Mouse (Mus musculus): Measurements from ENCODE around the gene Gbgt1. TPM values are rescaled to one million over a fixed set of nuclear protein-coding genes. Genes with fewer than 3 reads are reported as not detected.

Gbgt1 gene
- polyA plus RNA-seq, 1 experiment from 2014 or later: 1.2 TPM

DNA sequence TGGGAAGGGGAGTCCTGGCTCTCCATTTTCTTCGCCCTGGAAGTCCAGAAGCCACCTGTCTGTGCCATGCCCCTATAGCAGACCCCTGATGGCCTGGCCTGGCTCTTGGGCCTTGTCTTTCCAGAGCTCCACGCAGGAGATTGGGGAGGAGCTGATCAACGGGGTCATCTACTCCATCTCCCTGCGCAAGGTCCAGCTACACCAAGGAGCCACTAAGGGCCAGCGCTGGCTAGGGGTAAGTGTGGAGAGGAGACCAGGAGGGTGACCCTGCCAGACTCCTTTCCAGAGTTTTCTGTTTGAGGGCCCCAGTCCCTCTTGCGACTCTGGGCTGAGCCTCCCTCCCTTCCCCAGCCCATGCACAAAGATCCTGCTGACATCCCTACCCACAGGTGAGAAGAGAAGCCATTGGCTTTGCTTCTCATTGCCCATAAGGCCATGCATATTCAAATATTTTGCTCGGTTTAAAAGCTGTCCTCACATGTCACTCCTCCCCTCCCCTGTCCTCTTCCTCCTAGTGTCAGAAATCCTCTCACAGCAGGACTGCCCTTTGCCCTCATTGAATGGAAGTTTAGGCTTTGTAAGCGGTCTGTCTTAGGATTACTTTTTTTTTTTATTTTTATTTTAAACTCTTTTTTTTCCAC lies 44.0 kb downstream of the Gbgt1 start:
- Histone ChIP-seq H3K27me3 (replicated peaks) (no peaks in the 10 kb centered on the region), H3K9me3 (replicated peaks) (no peaks in the 10 kb centered on the region), H3K4me2 (no peak overlapping the region), H3K36me3 (peaks cover 43% of the 10 kb centered on the region), H3K27ac (replicated peaks) (no peak overlapping the region), H3K9ac (replicated peaks) (no peak overlapping the region; the same call in 1 of the 2 replicates), H3K4me1 (peaks cover 52% of the 10 kb centered on the region), H3K4me3 (replicated peaks) (no peak overlapping the region)
- whole genome bisulfite sequencing: 83% methylated on average over 8 of the region's 8 CpGs
- no peak for ATAC-seq (ENCODE audit: low FRiP score)

DNA sequence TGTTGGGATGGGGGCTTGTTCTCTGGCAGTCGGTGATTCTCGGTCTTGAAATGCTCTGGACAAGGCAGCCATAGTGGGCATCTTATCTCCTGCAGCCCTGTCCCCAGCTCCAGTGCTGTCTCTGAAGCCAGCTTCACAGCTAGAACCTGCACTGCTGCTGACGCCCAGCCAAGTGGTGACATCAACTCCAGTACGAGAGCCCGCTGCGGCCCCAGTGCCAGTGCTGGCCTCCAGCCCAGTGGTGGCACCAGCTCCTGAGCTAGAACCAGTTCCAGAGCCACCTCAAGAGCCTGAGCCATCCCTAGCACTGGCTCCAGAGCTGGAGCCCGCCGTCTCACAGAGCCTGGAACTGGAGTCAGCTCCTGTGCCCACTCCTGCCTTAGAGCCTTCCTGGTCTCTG lies 47.2 kb downstream of the Gbgt1 start:
- ATAC-seq (ENCODE audit: low FRiP score): no peak
- Histone ChIP-seq H3K4me3 (replicated peaks) (no peak overlapping the region), H3K4me1 (peaks cover 20% of the 10 kb centered on the region), H3K36me3 (peaks cover 74% of the 10 kb centered on the region), H3K27me3 (replicated peaks) (no peaks in the 10 kb centered on the region), H3K4me2 (no peak overlapping the region), H3K9ac (replicated peaks) (no peak overlapping the region), H3K27ac (replicated peaks) (no peak overlapping the region), H3K9me3 (replicated peaks) (no peaks in the 10 kb centered on the region)
- WGBS: 95% methylated on average over 8 of the region's 8 CpGs

DNA sequence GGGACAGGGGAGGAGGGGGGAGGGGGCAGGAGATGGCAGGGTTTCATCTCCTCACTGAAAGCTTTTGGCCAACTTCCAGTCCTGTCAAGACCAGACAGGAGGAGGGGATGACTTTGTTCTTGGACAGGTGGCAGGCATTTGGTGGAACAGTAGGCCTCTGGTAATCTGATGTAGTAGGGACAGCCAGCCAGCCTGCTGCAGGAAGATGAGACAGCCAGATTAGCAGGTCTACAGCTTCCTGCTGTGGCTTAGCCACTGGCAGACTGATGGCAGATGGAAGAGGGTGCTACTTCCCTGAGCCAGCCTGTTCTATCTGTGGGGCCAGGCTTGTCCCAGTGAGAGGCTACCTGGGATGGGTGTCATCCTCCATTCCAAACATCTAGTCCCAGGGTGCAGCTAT lies 49.3 kb downstream of the Gbgt1 start:
- Histone ChIP-seq H3K4me1 (no peaks in the 10 kb centered on the region), H3K27ac (replicated peaks) (no peak overlapping the region), H3K36me3 (peaks cover 92% of the 10 kb centered on the region), H3K9me3 (replicated peaks) (no peaks in the 10 kb centered on the region), H3K27me3 (replicated peaks) (no peaks in the 10 kb centered on the region), H3K4me2 (no peak overlapping the region), H3K9ac (replicated peaks) (no peak overlapping the region), H3K4me3 (replicated peaks) (no peak overlapping the region)
- ATAC-seq (ENCODE audit: low FRiP score): no peak

DNA sequence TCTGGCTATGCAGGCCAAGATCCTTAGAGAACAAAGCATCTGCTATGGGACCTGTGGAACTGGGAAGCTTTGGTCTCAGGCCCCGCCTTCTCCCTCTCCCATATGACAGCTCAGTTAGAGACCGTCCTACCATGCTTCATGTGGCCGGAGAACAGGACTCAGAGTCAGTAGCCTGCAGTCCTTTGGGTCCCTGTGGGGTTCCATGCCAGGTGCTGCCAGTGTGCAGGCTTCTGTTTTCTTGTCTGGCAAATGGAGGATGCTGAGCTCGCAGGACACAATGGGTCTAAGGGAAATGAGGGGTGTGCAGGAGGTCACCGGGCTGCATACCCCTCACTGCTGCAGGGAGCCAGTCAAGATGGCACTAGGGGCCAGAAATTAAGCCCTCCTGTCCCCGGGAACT lies 49.9 kb downstream of the Gbgt1 start:
- Histone ChIP-seq H3K27me3 (replicated peaks) (no peaks in the 10 kb centered on the region), H3K9ac (replicated peaks) (no peak overlapping the region), H3K36me3 (peaks cover 98% of the 10 kb centered on the region), H3K4me2 (no peak overlapping the region), H3K9me3 (replicated peaks) (no peaks in the 10 kb centered on the region), H3K27ac (replicated peaks) (no peak overlapping the region), H3K4me1 (no peaks in the 10 kb centered on the region), H3K4me3 (replicated peaks) (no peak overlapping the region)
- 75% methylated on average over 6 of the region's 6 CpGs for WGBS
- no peak for ATAC-seq (ENCODE audit: low FRiP score)

DNA sequence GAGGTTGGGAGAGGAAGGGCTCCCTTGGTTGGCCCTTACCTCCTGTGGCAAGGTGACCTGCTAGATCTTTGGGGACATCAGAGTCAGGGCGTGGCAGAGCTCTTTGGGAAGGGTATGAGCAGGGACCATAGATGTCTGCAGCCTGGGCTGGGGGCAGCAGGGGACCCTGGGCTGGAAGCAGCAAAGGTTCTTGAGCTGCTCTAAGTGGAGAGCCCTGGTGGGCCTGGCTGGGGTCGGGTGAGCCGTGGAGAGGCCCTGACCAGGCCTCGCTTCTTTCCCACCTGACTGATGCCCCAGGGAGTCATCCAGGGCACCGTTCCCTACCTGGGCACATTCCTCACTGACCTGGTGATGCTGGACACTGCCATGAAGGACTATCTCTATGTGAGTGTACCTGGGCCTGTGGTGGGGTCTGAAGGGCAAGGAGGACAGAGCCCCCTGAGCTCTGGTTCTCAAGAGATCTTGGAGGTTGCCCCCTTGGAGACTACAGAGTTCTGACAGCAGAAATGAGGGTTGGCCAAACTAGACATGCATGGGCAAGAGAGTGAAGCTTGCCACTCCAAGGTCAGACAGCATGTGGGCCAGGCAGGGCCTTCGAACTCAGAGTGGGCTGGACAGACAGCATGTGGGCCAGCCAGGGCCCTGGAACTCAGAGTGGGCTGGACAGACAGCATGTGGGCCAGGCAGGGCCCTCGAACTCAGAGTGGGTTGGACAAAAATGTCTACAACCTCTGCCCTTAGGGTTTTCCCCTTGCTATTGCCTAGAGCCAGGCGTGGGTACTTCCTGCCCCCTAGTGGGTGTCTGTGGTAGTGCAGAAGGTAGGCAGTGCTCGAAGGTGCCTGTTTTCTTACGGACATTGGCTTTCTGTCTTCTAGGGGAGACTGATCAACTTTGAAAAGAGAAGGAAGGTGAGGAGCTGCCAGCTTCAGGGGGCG lies 50.8 kb downstream of the Gbgt1 start:
- H3K9ac ChIP-seq (replicated peaks): no peak overlapping the region
- H3K36me3 ChIP-seq: peaks cover 98% of the 10 kb centered on the region
- H3K4me2 ChIP-seq: no peak overlapping the region
- no peaks in the 10 kb centered on the region for H3K27me3 ChIP-seq (replicated peaks)
- H3K4me3 ChIP-seq (replicated peaks): no peak overlapping the region
- H3K4me1 ChIP-seq: no peaks in the 10 kb centered on the region
- ATAC-seq (ENCODE audit: low FRiP score): peak; percentile 28; the same call in 1 of the 2 replicates
- no peak overlapping the region for H3K27ac ChIP-seq (replicated peaks)
- no peaks in the 10 kb centered on the region for H3K9me3 ChIP-seq (replicated peaks)
- 49% methylated on average over 11 of the region's 11 CpGs for WGBS

DNA sequence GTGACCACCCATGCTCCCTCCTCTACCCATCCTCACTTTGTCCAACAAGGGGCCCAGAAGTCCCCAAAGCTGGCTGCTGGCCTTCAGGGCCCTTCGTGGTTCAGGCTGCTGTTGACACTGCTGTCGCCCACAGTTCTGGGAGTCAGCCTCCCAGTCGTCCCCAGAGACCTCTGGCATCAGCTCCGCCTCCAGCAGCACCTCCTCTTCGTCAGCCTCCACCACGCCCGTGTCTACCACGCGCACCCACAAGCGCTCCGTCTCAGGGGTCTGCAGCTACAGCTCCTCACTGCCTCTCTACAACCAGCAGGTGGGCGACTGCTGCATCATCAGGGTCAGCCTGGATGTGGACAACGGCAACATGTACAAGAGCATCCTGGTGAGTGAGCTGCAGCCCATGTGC lies 52.5 kb downstream of the Gbgt1 start:
- Histone ChIP-seq H3K27ac (replicated peaks) (no peak overlapping the region), H3K9me3 (replicated peaks) (no peaks in the 10 kb centered on the region), H3K4me2 (no peak overlapping the region), H3K36me3 (peaks cover 99% of the 10 kb centered on the region), H3K4me3 (replicated peaks) (no peak overlapping the region), H3K4me1 (no peaks in the 10 kb centered on the region), H3K27me3 (replicated peaks) (no peaks in the 10 kb centered on the region), H3K9ac (replicated peaks) (no peak overlapping the region)
- ATAC-seq (ENCODE audit: low FRiP score): no peak
- 93% methylated on average over 13 of the region's 13 CpGs for WGBS

DNA sequence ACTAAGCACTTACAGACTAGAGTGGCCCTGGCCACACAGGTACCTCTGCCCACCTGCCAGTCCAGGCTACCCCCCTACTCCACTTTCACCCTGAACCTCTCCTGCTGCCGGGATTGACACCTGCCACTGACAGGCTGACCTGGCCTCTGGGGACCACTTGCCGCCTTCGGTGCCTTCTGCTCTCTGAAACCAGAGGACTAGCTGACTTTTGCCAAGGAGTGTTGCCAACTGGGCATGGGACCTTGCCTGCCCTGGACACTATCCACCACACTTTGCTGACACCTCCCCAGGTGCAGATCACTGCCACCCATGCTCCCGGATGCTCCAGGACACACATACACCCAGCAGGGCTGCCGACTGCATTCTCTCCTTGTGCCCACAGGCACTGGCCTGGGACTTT lies 55.6 kb downstream of the Gbgt1 start:
- 91% methylated on average over 5 of the region's 5 CpGs for WGBS
- H3K27me3 ChIP-seq (replicated peaks): no peaks in the 10 kb centered on the region
- no peak for ATAC-seq (ENCODE audit: low FRiP score)
- no peaks in the 10 kb centered on the region for H3K4me1 ChIP-seq
- H3K4me2 ChIP-seq: no peak overlapping the region
- H3K9ac ChIP-seq (replicated peaks): no peak overlapping the region
- H3K36me3 ChIP-seq: peaks cover 81% of the 10 kb centered on the region
- H3K9me3 ChIP-seq (replicated peaks): no peaks in the 10 kb centered on the region
- H3K27ac ChIP-seq (replicated peaks): no peak overlapping the region
- no peak overlapping the region for H3K4me3 ChIP-seq (replicated peaks)

Other genes starting within 250 kb of the Gbgt1 start
- 12.4 and 13.9 TPM in 2 replicates for gene Ppp1r26, start 50.1 kb upstream of the Gbgt1 start, polyA plus RNA-seq (2015; fragmentation: Nextera tagmentation; extraction: Ambion mirVana)
- 4.4 and 5.7 TPM in 2 replicates for gene 1700007K13Rik, start 30.6 kb upstream of the Gbgt1 start, polyA plus RNA-seq (2015; fragmentation: Nextera tagmentation; extraction: Ambion mirVana)
- 51.4 and 55.5 TPM in 2 replicates for gene Mrps2, start 28.8 kb upstream of the Gbgt1 start, polyA plus RNA-seq (2015; fragmentation: Nextera tagmentation; extraction: Ambion mirVana)
- gene Gm10134, start 9.2 kb downstream of the Gbgt1 start, polyA plus RNA-seq (2015; fragmentation: Nextera tagmentation; extraction: Ambion mirVana): 2.1 and 3.5 TPM in 2 replicates
- 64.7 and 70.4 TPM in 2 replicates for gene Ralgds, start 16.2 kb downstream of the Gbgt1 start, polyA plus RNA-seq (2015; fragmentation: Nextera tagmentation; extraction: Ambion mirVana)
- gene Cel, start 66.5 kb downstream of the Gbgt1 start, polyA plus RNA-seq (2015; fragmentation: Nextera tagmentation; extraction: Ambion mirVana): 0.09 and 3.3 TPM in 2 replicates
- 37.2 and 40.1 TPM in 2 replicates for gene Gtf3c5, start 86.9 kb downstream of the Gbgt1 start, polyA plus RNA-seq (2015; fragmentation: Nextera tagmentation; extraction: Ambion mirVana)
- gene Gfi1b, start 125.1 kb downstream of the Gbgt1 start, polyA plus RNA-seq (2015; fragmentation: Nextera tagmentation; extraction: Ambion mirVana): 0.87 TPM in 1 of 2 replicates, not detected in the other
- gene Tsc1, start 144.3 kb downstream of the Gbgt1 start, polyA plus RNA-seq (2015; fragmentation: Nextera tagmentation; extraction: Ambion mirVana): 29.8 and 33.3 TPM in 2 replicates
- gene Spaca9, start 202.8 kb downstream of the Gbgt1 start, polyA plus RNA-seq (2015; fragmentation: Nextera tagmentation; extraction: Ambion mirVana): 1.5 TPM in 2 replicates
- gene Ak8, start 203.3 kb downstream of the Gbgt1 start, polyA plus RNA-seq (2015; fragmentation: Nextera tagmentation; extraction: Ambion mirVana): 1.7 and 1.8 TPM in 2 replicates